Mouse (Mus musculus): ENCODE measurements around the gene Cyp2b19. TPM values are rescaled to one million over a fixed set of nuclear protein-coding genes. Genes with fewer than 3 reads are reported as not detected.

Cyp2b19 gene
- total and polyA plus RNA-seq, 3 experiments, result not detected

DNA sequence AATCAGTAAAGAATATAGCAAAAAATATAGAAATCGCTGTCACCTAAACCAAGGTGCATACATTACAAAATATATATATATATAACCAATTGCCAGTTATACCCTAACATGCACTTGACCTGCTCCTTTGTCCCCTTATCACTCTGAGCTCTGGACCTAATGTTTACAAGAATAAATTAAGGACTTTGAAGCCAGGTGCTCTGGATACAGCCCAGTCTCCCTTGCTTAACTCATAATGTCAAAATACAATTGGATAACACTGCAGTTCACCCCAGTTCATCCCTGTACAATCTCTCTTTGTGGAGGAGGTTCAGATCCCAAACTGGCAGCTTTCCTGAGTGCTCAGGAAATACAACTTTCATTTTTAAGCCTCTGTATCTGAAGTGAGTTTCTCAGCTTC, 44.1 kb downstream of the Cyp2b19 start:
- TF ChIP-seq ZKSCAN1 (IDR thresholded peaks at IDR 0.05; ENCODE audit: low read depth, low read length), result no peak
- Histone ChIP-seq H3K79me2 (ENCODE audit: control insufficient read depth, insufficient read depth, low read length, poor library complexity) (no peaks in the 10 kb centered on the region), H3K27me3 (ENCODE audit: control insufficient read depth in 1 of 2, insufficient read depth in 2 of 2, low read length in 2 of 2) (no peaks in the 10 kb centered on the region), H3K4me3 (ENCODE audit: control insufficient read depth in 1 of 2, insufficient read depth in 1 of 2, low read depth in 2 of 2, low read length in 2 of 2) (no peak overlapping the region), H3K27ac (ENCODE audit: control insufficient read depth, low read depth, low read length) (no peak overlapping the region), H3K4me1 (ENCODE audit: control insufficient read depth in 1 of 2, insufficient read depth in 2 of 2, low read length in 2 of 2) (no peaks in the 10 kb centered on the region), H3K9me3 (replicated peaks; ENCODE audit: insufficient read depth, low read length) (no peaks in the 10 kb centered on the region), H3K36me3 (ENCODE audit: control insufficient read depth in 1 of 2, insufficient read depth in 2 of 2, low read length in 2 of 2) (no peaks in the 10 kb centered on the region), H3K9ac (ENCODE audit: control insufficient read depth, low read depth, low read length, poor library complexity, severe bottlenecking) (no peak overlapping the region)
- DNase-seq (ENCODE audit: low read depth, low spot score), result no peak

DNA sequence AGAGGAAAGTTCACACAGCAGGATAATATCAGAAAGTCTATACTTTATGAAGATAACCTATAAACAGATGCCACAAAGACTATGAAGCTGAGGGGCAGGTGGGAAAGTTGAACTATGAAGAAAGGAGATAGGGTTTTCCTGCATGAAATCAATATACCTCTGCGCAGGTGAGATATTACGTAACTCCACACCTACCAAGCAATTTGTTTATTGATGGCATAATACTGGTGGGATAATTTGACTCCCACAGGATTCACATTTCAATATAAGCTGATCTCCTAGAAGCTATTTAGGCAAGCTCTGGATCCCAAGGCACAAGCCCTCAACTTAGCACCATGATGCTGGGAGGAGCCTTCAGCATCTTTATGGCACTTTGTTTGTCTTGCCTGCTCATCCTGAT, 51.6 kb downstream of the Cyp2b19 start, which contains the start of gene Cyp2g1:
Gene Cyp2g1, plus strand, starts transcription at position 301 of the 400 bp plus-strand sequence.
- Histone ChIP-seq H3K36me3 (ENCODE audit: control insufficient read depth in 1 of 2, insufficient read depth in 2 of 2, low read length in 2 of 2) (no peaks in the 10 kb centered on the region), H3K27me3 (ENCODE audit: control insufficient read depth in 1 of 2, insufficient read depth in 2 of 2, low read length in 2 of 2) (no peaks in the 10 kb centered on the region), H3K79me2 (ENCODE audit: control insufficient read depth, insufficient read depth, low read length, poor library complexity) (no peaks in the 10 kb centered on the region), H3K9ac (ENCODE audit: control insufficient read depth, low read depth, low read length, poor library complexity, severe bottlenecking) (no peak within 1 kb of the TSS), H3K27ac (ENCODE audit: control insufficient read depth, low read depth, low read length) (no peak within 1 kb of the TSS), H3K4me1 (ENCODE audit: control insufficient read depth in 1 of 2, insufficient read depth in 2 of 2, low read length in 2 of 2) (no peaks in the 10 kb centered on the region), H3K4me3 (ENCODE audit: control insufficient read depth in 1 of 2, insufficient read depth in 1 of 2, low read depth in 2 of 2, low read length in 2 of 2) (no peak within 1 kb of the TSS), H3K9me3 (replicated peaks; ENCODE audit: insufficient read depth, low read length) (no peaks in the 10 kb centered on the region)
- DNase-seq (ENCODE audit: low read depth, low spot score), result no peak
- TF ChIP-seq ZNF384 (IDR thresholded peaks at IDR 0.05; ENCODE audit: low read depth, low read length) (no peak), MAX (IDR thresholded peaks at IDR 0.05; ENCODE audit: low read length) (no peak), JUND (IDR thresholded peaks at IDR 0.05; ENCODE audit: low read depth, low read length) (no peak), SIN3A (IDR thresholded peaks at IDR 0.05; ENCODE audit: low read length) (no peak), POLR2AphosphoS2 (IDR thresholded peaks at IDR 0.05; ENCODE audit: low read length) (no peak), NELFE (IDR thresholded peaks at IDR 0.05; ENCODE audit: low read depth, low read length) (no peak), UBTF (IDR thresholded peaks at IDR 0.05; ENCODE audit: borderline replicate concordance, insufficient read depth, low read depth, low read length) (no peak), NRF1 (IDR thresholded peaks at IDR 0.05; ENCODE audit: insufficient read depth, low read depth, low read length, poor library complexity, severe bottlenecking) (no peak), MYC (IDR thresholded peaks at IDR 0.05; ENCODE audit: low read depth, low read length) (no peak), E2F4 (IDR thresholded peaks at IDR 0.05; ENCODE audit: borderline replicate concordance, low read depth, low read length) (no peak), USF1 (IDR thresholded peaks at IDR 0.05; ENCODE audit: low read depth, low read length) (no peak), ZC3H11A (IDR thresholded peaks at IDR 0.05; ENCODE audit: low read depth, low read length) (no peak), RAD21 (IDR thresholded peaks at IDR 0.05; ENCODE audit: low read depth, low read length) (no peak), SMC3 (IDR thresholded peaks at IDR 0.05; ENCODE audit: low read depth, low read length) (no peak), RCOR1 (IDR thresholded peaks at IDR 0.05; ENCODE audit: low read depth, low read length) (no peak), POLR2A (IDR thresholded peaks at IDR 0.05; ENCODE audit: control insufficient read depth in 1 of 2, insufficient read depth in 1 of 2, low read depth in 1 of 2, low read length in 2 of 2, poor library complexity in 1 of 2) (no peak)

Other genes with a start within 250 kb of the Cyp2b19 start
- not detected in 2 replicates for gene Nlrp9a, start 222.1 kb upstream of the Cyp2b19 start, total RNA-seq (2012; rRNA removed)
- not detected for gene Nlrp9a, start 222.1 kb upstream of the Cyp2b19 start, polyA plus RNA-seq (2012; ENCODE audit: insufficient read depth in 1 of 2, insufficient read length in 2 of 2, low read depth in 1 of 2, low replicate concordance in 2 of 2, missing spikeins in 1 of 2)
- gene Vmn1r185, start 138.7 kb upstream of the Cyp2b19 start, total RNA-seq (2012; rRNA removed), result not detected in 2 replicates
- gene Vmn1r185, start 138.7 kb upstream of the Cyp2b19 start, polyA plus RNA-seq (2012; ENCODE audit: insufficient read depth in 1 of 2, insufficient read length in 2 of 2, low read depth in 1 of 2, low replicate concordance in 2 of 2, missing spikeins in 1 of 2), result not detected
- not detected in 2 replicates for gene Cyp2b23, start 70.7 kb upstream of the Cyp2b19 start, total RNA-seq (2012; rRNA removed)
- not detected for gene Cyp2b23, start 70.7 kb upstream of the Cyp2b19 start, polyA plus RNA-seq (2012; ENCODE audit: insufficient read depth in 1 of 2, insufficient read length in 2 of 2, low read depth in 1 of 2, low replicate concordance in 2 of 2, missing spikeins in 1 of 2)
- not detected in 2 replicates for gene Cyp2g1, start 51.8 kb downstream of the Cyp2b19 start, total RNA-seq (2012; rRNA removed)
- not detected for gene Cyp2g1, start 51.8 kb downstream of the Cyp2b19 start, polyA plus RNA-seq (2012; ENCODE audit: insufficient read depth in 1 of 2, insufficient read length in 2 of 2, low read depth in 1 of 2, low replicate concordance in 2 of 2, missing spikeins in 1 of 2)
- not detected in 2 replicates for gene Cyp2a5, start 78.2 kb downstream of the Cyp2b19 start, total RNA-seq (2012; rRNA removed)
- not detected for gene Cyp2a5, start 78.2 kb downstream of the Cyp2b19 start, polyA plus RNA-seq (2012; ENCODE audit: insufficient read depth in 1 of 2, insufficient read length in 2 of 2, low read depth in 1 of 2, low replicate concordance in 2 of 2, missing spikeins in 1 of 2)
- gene Cyp2a22, start 182.2 kb downstream of the Cyp2b19 start, total RNA-seq (2012; rRNA removed), result not detected in 2 replicates
- gene Cyp2a22, start 182.2 kb downstream of the Cyp2b19 start, polyA plus RNA-seq (2012; ENCODE audit: insufficient read depth in 1 of 2, insufficient read length in 2 of 2, low read depth in 1 of 2, low replicate concordance in 2 of 2, missing spikeins in 1 of 2), result not detected

Data from MEL (cell line).